Mouse (Mus musculus): ENCODE measurements around the gene Sf3b6.
"Not testable (repeated sequence)": the region's sequence is repeated elsewhere in the genome, so short reads cannot be mapped to it uniquely, and the experiment has no call there.

Sf3b6 gene

GRCm38 (mm10) chr12:4817361-4818101 is at the start of gene Sf3b6:
TSS of gene Sf3b6 (plus strand) at chr12:4817544.
- DNase-seq (ENCODE audit: low read depth): peak; percentile 99

GRCm38 (mm10) chr12:4768492-4769332 is 48.6 kb upstream of the Sf3b6 start, which contains the start of the genes Pfn4 and Fam228b:
TSS of gene Pfn4 (plus strand) at chr12:4769022.
TSS of gene Fam228b (minus strand) at chr12:4769267.
- peak; percentile 96 for DNase-seq (ENCODE audit: low read depth)

GRCm38 (mm10) chr12:4769333-4769723 is 48.0 kb upstream of the Sf3b6 start:
- no peak for DNase-seq (ENCODE audit: low read depth)

- no peak for DNase-seq (ENCODE audit: low read depth)
Observed at GRCm38 (mm10) chr12:4774895-4775587, 42.3 kb upstream of the Sf3b6 start.

GRCm38 (mm10) chr12:4775588-4775949 is 41.8 kb upstream of the Sf3b6 start:
- no peak for DNase-seq (ENCODE audit: low read depth)

GRCm38 (mm10) chr12:4777734-4778133 is 39.6 kb upstream of the Sf3b6 start:
- no peak for DNase-seq (ENCODE audit: low read depth)

GRCm38 (mm10) chr12:4780245-4780644 is 37.1 kb upstream of the Sf3b6 start:
- DNase-seq (ENCODE audit: low read depth): no peak

- no peak for DNase-seq (ENCODE audit: low read depth)
Observed at GRCm38 (mm10) chr12:4781270-4781669, 36.1 kb upstream of the Sf3b6 start.

- not testable (repeated sequence) for DNase-seq (ENCODE audit: low read depth)
Observed at GRCm38 (mm10) chr12:4781725-4782404, 35.5 kb upstream of the Sf3b6 start.

GRCm38 (mm10) chr12:4783598-4783997 is 33.7 kb upstream of the Sf3b6 start:
- no peak for DNase-seq (ENCODE audit: low read depth)

- DNase-seq (ENCODE audit: low read depth): no peak
Observed at GRCm38 (mm10) chr12:4784466-4784865, 32.9 kb upstream of the Sf3b6 start.

GRCm38 (mm10) chr12:4788128-4788527 is 29.2 kb upstream of the Sf3b6 start:
- not testable (repeated sequence) for DNase-seq (ENCODE audit: low read depth)

GRCm38 (mm10) chr12:4793718-4794117 is 23.6 kb upstream of the Sf3b6 start:
- no peak for DNase-seq (ENCODE audit: low read depth)

GRCm38 (mm10) chr12:4797471-4797870 is 19.9 kb upstream of the Sf3b6 start:
- DNase-seq (ENCODE audit: low read depth): not testable (repeated sequence)

- no peak for DNase-seq (ENCODE audit: low read depth)
Observed at GRCm38 (mm10) chr12:4811036-4811435, 6.3 kb upstream of the Sf3b6 start.

GRCm38 (mm10) chr12:4811705-4812104 is 5.6 kb upstream of the Sf3b6 start:
- no peak for DNase-seq (ENCODE audit: low read depth)

GRCm38 (mm10) chr12:4813636-4814035 is 3.7 kb upstream of the Sf3b6 start:
- DNase-seq (ENCODE audit: low read depth): no peak

GRCm38 (mm10) chr12:4816680-4817360 is 524 bp upstream of the Sf3b6 start:
- no peak for DNase-seq (ENCODE audit: low read depth)

- DNase-seq (ENCODE audit: low read depth): no peak
Observed at GRCm38 (mm10) chr12:4827256-4827655, 9.9 kb downstream of the Sf3b6 start.

GRCm38 (mm10) chr12:4836959-4837358 is 19.6 kb downstream of the Sf3b6 start:
- DNase-seq (ENCODE audit: low read depth): no peak

GRCm38 (mm10) chr12:4840010-4840409 is 22.7 kb downstream of the Sf3b6 start:
- no peak for DNase-seq (ENCODE audit: low read depth)

All from naive thymus-derived CD4-positive, alpha-beta T cell, adult 2 months (primary cell).